Mouse (Mus musculus): ENCODE data around the gene Map1b.
A peak's percentile ranks its signal among the peaks of the same experiment; 100 is the strongest.

Map1b gene

GRCm38 (mm10) chr13:99444431-99444871, 71.9 kb downstream of the Map1b start:
- no peak for DNase-seq

DNA sequence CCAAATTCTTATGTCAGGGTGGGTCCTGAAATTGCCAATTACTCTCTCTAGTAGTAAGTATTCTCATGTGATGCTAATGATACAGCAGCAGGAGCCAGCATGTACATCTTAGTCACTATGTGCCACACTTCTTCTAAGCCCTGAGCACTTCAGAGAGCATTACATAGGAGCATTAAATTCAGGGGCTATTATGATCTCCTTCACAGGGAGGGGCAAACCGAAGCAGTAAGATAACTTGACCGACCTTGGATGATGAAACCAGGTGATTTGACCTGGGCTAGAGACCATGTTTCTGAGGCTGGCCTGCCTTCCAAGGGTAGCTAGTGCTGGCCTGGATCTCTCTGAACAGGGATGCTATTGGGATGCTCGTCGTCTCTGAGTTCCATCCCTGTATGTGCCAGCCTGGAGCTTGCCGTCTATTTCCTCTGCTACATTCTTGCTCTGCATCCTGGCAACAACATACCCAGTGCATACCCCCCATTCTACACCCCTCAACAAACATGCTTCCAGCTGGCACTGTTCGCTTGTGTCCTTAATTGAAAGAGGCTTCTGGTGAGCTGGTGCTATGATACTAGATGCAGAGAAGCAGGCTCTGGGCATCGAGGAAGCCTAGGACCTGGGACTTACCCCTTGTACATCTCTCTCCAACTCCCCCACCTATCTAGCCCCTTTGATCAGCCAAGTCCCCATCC, 72.7 kb downstream of the Map1b start:
- DNase-seq: no peak

- no peak for DNase-seq
These were observed 73.7 kb downstream of the Map1b start for GRCm38 (mm10) chr13:99442434-99443249.

DNA sequence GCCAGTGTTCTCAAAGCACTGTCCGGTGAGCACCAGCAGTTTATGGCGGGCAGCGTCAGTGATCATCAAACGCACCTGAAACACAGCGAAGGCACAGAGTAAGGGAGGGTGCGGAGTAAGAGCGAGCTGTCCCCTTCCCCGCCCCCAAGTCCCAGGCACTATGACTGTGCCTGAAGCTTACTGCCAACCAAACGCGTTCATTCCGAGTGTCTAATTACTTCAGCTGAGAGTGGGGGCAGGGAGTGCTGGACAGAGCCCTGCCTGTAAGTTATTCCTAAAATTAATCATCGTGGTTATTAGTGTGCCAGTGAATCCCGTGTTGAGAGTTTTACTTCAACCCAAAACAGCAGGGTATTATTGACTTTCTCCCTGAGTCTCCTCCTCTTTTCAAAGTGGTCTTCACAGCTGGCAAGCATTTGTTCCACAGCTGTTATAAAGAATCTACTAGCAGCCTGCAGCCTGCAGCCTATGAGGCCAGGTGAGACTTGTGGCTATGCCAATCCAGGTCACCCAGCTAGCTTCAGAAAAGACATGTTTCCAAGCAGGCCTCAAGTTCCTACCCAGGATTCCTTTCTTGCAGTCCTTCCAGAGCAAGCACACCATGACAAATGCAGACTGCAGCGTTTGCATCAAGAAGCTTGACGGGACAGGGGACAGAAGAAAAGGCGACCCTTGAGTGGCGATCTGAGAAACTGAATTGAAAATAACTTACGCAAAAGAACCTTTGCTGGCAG, 74.5 kb downstream of the Map1b start:
- DNase-seq: no peak

DNA sequence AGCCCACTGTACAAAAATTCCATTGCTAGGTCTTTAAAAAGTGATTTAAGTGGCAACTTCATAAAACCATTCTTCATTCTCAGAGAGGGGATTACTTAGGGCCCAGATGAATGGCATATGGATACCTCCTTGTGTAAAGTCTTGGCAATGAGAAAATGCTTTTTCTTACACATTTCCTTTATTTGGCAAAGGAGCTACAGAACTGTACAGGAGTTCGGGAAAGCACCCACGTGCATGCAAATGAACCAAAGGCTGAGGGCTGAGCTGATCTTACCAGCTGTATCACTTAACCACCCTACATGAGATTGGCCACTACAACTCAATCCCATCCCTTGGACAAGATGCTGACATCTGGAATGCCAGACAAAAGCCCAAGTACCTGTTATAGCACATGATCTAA, 76.1 kb downstream of the Map1b start:
- no peak for DNase-seq

DNA sequence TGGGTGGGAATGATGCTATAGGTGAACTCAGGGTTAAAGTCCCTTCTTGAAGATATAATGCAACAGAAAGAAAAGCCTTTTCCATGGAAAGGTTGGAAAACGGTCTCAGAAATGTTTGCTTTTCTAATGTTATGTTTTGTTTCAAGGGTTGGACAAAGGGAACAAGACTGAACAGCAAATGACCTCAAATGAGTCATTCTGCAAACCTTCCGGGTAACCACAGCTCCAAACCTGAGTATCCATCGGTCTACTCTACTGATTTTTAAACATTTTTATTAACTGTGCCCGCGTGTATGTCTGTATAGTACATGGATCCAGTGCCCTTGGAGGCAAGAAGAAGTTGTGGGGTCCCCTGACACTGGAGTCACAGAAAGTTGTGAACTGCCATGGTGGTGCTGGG, 77.0 kb downstream of the Map1b start:
- DNase-seq: no peak

DNA sequence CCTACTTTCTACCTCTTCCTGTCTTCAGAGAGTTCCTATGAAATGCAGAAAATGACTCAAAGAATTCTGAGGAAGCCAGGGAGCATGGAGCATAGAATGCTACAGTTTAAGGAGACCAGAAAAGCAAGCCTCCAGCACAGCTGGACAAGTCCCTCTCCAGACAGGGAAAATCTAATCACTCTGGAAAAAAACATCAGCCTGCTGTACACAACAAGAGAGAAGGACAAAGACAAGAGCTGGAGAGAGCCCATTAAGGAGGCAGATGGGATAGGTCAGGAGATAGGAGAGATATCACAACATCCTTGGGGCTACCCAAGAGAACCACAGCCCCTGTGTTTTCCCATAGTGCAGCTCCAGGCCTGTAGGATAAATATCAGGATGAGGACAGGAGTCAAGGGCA, 79.3 kb downstream of the Map1b start:
- DNase-seq: no peak

DNA sequence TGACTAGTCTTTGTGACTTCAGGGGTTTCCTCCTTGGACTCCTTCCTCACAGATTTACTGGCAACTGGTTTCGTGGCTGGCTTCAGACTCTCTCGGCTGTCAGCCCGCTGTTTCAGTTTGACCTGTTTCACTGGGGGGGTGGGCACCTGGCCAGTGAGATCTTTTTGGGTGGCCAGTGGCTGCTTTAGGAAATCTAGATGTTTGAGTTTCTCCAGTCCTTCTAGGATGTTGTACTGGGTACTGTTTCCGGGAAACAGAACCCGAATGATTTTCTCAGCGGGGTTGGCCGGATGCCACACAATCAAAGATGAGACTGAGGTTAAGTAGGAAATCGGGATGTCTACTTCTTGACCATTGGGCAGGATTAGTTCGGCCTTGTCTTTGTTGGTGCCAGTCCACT, 81.8 kb downstream of the Map1b start:
- no peak for DNase-seq

GRCm38 (mm10) chr13:99433068-99434008, 83.0 kb downstream of the Map1b start:
- peak in 1 of 2 experiments; percentile 17 for DNase-seq

- DNase-seq: no peak
These were observed 92.8 kb downstream of the Map1b start for GRCm38 (mm10) chr13:99423581-99423980.

DNA sequence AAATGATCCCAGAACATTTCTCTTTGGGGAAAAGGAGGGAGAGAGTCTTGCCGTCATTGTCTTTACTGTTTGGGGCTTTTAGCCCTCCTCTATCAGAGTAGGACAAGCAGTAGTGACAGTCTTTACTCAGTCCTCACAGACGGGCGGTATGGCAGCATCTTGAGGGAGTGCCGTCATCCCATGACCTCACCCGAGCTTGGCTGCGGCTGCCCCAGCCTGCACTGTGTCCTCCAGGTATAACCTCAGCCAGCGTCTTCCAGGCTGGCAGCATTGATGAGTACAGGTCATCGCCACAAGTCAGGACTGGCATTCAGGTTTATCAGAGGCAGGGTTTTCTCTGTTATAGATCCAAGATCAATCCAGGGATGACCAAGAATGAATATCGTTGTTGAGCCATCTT, 99.7 kb downstream of the Map1b start:
- no peak for DNase-seq

GRCm38 (mm10) chr13:99414352-99414742, 102.0 kb downstream of the Map1b start:
- DNase-seq: no peak

GRCm38 (mm10) chr13:99413481-99414351, 102.6 kb downstream of the Map1b start:
- DNase-seq: no peak

- DNase-seq: peak; percentile 33 to 47
These were observed 103.8 kb downstream of the Map1b start for GRCm38 (mm10) chr13:99412477-99413080.

GRCm38 (mm10) chr13:99411761-99412160, 104.6 kb downstream of the Map1b start:
- no peak for DNase-seq

DNA sequence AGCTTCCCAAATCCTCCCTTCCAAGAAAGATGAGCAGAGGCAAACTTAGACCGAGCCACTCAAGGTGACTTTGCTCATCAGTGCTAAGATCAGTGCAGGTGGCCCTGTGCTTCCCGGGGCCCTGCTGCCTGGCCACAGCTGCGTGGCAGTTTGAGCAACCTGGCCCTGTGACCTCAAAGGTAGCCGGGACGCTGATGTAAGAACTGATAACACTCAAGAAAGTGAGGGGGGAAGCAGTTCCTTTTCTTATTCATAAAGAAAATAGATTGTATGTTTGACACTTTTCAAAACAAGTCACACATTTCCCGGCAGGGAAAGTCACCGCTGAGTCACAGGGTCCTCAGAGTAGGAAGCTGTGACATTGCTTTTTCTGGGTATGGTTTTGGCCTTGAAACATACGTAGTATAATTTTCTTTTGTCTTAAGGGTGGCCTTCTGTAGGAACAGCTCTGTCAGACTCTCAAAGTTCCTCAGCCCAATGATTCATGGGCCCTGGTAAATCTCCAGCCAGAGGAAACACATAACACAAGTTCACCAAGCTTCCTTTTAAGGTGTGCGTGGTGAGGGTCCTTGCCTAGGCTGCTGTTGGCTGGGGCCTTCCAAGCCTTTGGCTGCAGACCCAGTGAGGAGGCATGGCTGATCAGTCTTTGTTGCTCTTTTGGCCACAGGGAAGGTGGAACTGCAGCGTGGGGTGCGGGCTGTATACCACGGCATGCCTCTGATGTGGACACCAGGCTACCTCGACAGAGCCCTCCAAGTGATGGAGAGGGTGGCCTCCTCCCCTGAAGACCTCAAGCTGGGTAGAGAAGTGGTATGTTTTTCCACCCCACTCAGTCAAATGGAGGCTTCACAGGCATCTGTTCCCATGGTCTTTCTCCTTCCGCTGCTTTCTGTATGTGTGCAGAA, 105.5 kb downstream of the Map1b start:
- no peak for DNase-seq

DNA sequence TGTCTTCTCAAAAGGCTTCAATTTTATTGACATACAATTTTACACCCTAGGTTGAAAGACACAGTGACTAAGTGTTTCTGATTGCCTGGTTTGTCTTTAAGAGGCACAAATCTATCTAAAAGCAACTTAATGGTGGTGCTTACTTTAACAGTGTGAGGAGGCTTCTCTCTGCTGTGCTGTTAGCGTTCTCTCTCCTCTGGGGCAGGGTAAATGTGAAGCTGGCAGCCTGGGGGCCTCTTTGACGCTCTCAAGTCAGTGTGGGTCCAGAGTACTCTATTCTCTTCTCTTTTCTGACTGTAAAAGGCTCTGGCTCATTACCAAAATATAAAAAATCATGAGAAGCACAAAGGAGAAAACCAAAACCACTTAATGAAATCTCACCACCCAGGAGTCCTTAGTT, 107.1 kb downstream of the Map1b start:
- no peak for DNase-seq

GRCm38 (mm10) chr13:99399373-99399772, 117.0 kb downstream of the Map1b start:
- peak in 1 of 2 experiments; percentile 12 for DNase-seq

DNA sequence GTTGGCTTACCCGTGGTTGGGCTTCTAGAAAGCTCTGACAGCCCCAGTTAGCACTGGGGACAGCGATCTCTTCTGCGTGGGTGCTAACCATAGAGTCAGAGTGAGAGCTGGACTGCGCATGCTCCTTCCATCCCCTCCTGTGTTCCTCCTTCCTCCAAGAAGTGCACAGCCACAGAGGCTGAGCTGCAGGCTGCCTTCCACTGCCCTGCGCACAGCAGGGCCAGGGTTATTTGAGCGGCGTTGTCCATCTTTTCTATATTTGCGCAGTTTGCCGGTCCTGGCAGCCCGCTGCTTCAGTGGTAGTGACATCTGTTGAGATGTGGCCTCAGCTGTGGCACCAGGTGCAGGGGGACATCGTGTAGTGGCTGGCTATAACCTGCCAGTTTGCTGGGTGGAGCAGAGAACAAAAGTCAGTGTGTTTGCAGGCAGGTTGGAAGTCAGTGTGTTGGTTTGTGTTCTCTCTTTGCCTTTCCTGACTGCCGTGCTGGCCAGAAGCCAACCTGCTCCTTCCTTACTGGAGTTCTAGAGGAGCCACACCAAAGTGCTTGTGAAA, 118.1 kb downstream of the Map1b start:
- peak; percentile 81 to 82 for DNase-seq

Measured in lung, adult 18-20 months (tissue).